Mouse (Mus musculus) myocyte (in vitro differentiated cells): Measurements from ENCODE around the gene Tmem210.

Source experiments
- CEBPB ChIP-seq: IDR thresholded peaks from 2 replicates; pipeline ENCODE4 v1.6.1; 2011; ENCODE audit warnings: mild to moderate bottlenecking, moderate library complexity; ENCODE audit not compliant: poor library complexity, insufficient read depth, severe bottlenecking
- E2F4 ChIP-seq: IDR thresholded peaks from one replicate; pipeline ENCODE4 v1.6.1; 2011; ENCODE audit warnings: mild to moderate bottlenecking, control low read depth, moderate library complexity; ENCODE audit not compliant: insufficient read depth
- MAX ChIP-seq: IDR thresholded peaks from one replicate; pipeline ENCODE4 v1.6.1; 2011; ENCODE audit warnings: low read depth, mild to moderate bottlenecking, control low read depth
- MYOD1 ChIP-seq, 3 experiments: IDR thresholded peaks; one replicate each; pipeline ENCODE4 v1.6.1; 2011; ENCODE audit warnings: control low read depth in 2 of 3, low read depth in 2 of 3, mild to moderate bottlenecking in 2 of 3, moderate library complexity in 1 of 3; ENCODE audit not compliant: insufficient read length in 2 of 3, control insufficient read depth in 1 of 3
- MYOG ChIP-seq, 3 experiments: IDR thresholded peaks; one replicate each; pipeline ENCODE4 v1.6.1; 2011; ENCODE audit warnings: control low read depth in 2 of 3, low read depth in 2 of 3, mild to moderate bottlenecking in 2 of 3; ENCODE audit not compliant: insufficient read length in 2 of 3, control insufficient read depth in 1 of 3, insufficient read depth in 1 of 3
- POLR2A ChIP-seq: IDR thresholded peaks from one replicate; pipeline ENCODE4 v1.6.1; 2011; ENCODE audit warnings: low read depth, mild to moderate bottlenecking, control low read depth, moderate library complexity; ENCODE audit not compliant: insufficient read length
- POLR2AphosphoS2 ChIP-seq: IDR thresholded peaks from one replicate; pipeline ENCODE4 v1.6.1; 2011; ENCODE audit warnings: low read depth, control low read depth; ENCODE audit not compliant: insufficient read length
- REST ChIP-seq: IDR thresholded peaks from one replicate; pipeline ENCODE4 v1.6.1; 2011; ENCODE audit warnings: mild to moderate bottlenecking, control low read depth, moderate library complexity; ENCODE audit not compliant: insufficient read depth, insufficient read length
- SRF ChIP-seq: IDR thresholded peaks from one replicate; pipeline ENCODE4 v1.6.1; 2011; ENCODE audit warnings: low read depth; ENCODE audit not compliant: control insufficient read depth, insufficient read length
- TCF12 ChIP-seq: IDR thresholded peaks from one replicate; pipeline ENCODE4 v1.6.1; 2011; ENCODE audit warnings: mild to moderate bottlenecking, control low read depth; ENCODE audit not compliant: poor library complexity, insufficient read depth, severe bottlenecking
- TCF3 ChIP-seq: IDR thresholded peaks from one replicate; pipeline ENCODE4 v1.6.1; 2011; ENCODE audit warnings: low read depth, control low read depth; ENCODE audit not compliant: insufficient read length
- USF1 ChIP-seq: IDR thresholded peaks from one replicate; pipeline ENCODE4 v1.6.1; 2011; ENCODE audit warnings: low read depth, mild to moderate bottlenecking, control low read depth, moderate library complexity

DNA sequence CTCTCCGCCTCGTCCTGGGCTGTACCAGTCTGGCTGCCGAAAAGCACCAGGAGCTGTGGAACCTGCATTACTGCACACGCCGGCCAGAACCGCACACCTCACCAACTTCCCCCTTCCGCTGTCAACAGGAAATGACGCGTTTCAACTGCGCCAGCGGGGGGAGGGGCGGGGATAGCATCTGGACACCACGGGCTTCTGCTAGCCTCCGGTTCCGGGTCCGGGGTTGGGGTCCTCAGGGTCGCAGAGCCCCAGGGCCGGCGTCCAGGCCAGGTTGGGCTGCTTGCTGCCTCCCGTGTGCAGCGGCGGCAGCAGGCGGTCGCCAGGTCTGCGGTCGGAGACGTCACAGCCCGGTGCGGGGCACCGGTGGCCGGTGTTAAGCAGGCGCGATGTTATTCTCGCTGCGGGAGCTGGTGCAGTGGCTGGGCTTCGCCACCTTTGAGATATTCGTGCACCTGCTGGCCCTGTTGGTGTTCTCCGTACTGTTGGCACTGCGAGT lies 32.6 kb upstream of the Tmem210 start, which contains the start of gene Tmem203:
- TF ChIP-seq E2F4 = no peak
- peak; percentile 71 for TF ChIP-seq POLR2A
- TF ChIP-seq USF1 = no peak
- TF ChIP-seq TCF12 = no peak
- TF ChIP-seq REST = no peak
- TF ChIP-seq MYOG (IDR thresholded peaks at IDR 0.05; ENCODE audit: control insufficient read depth in 1 of 3, insufficient read depth in 1 of 3, insufficient read length in 2 of 3, low read depth in 2 of 3) = peak in 1 of 3 experiments; percentile 47
- no peak for TF ChIP-seq TCF3
- no peak for TF ChIP-seq CEBPB
- peak; percentile 75 for TF ChIP-seq SRF
- peak; percentile 72 for TF ChIP-seq POLR2AphosphoS2
- TF ChIP-seq MAX = no peak
- TF ChIP-seq MYOD1 (IDR thresholded peaks at IDR 0.05; ENCODE audit: control insufficient read depth in 1 of 3, insufficient read length in 2 of 3, low read depth in 2 of 3) = peak in 2 of 3 experiments; percentile 3 to 45
